In the genomic region with DNA sequence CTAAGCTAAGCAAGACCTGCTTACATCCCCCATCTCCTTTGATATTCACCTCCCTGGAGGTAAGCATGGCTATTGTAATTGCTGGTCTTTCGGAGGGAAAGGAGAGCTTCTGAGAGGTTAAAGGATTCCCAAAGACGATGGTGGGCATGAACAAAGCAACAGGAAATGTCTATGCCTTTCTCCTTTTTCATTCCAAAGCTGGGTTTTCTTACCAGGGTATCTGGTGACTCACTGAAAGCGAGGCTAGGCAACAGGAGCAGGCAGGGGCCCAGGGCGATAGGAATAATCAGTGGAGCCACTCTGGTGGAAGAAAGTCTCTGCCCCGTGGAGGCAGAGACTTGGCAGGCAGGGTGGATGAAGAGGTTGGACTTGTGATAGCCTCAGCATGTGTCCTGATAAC, we compare ENCODE assay signal across 9 mouse cellular contexts. TPM values are rescaled to one million over a fixed set of nuclear protein-coding genes. Genes with fewer than 3 reads are reported as not detected.
A peak's percentile ranks its signal among the peaks of the same experiment; 100 is the strongest.
DNase-seq lines count a peak whose midpoint lies in the region; ATAC-seq and TF ChIP-seq lines count a peak whose summit lies in the region.
"Had no signal": no experiment of that assay in that cellular context is flagged by ENCODE, and none has a peak within 500 bp of the region (broad histone marks: within the 10 kb centered on the region; RNA-seq: fewer than 3 reads in every experiment).

TSS of gene Rerg (minus strand) at position 272 of the 400 bp plus-strand sequence.

- peaks cover 14% of the 10 kb centered on the region for H3K4me1 ChIP-seq in heart, embryonic 13.5 days
- peaks cover 0 to 3% of the 10 kb centered on the region in 2 experiments; a peak in 2 of 4 replicates for H3K4me1 ChIP-seq in ES-E14 (ENCODE audit: control insufficient read depth in 2 of 2, insufficient read depth in 2 of 2, low read length in 2 of 2, poor library complexity in 1 of 2)
- peaks cover 8% of the 10 kb centered on the region for H3K4me1 ChIP-seq in forebrain, embryonic 12.5 days
- H3K4me1 ChIP-seq in liver, embryonic 13.5 days (replicated peaks) = no peaks in the 10 kb centered on the region; the same call in 1 of the 2 replicates

- H3K9ac ChIP-seq in heart, embryonic 13.5 days = peak within 1 kb of the TSS; percentile 80
- H3K9ac ChIP-seq in ES-E14 (ENCODE audit: insufficient read depth, low read depth, low read length, poor library complexity, severe bottlenecking) = peak within 1 kb of the TSS; percentile 82
- H3K9ac ChIP-seq in forebrain, embryonic 12.5 days = peak within 1 kb of the TSS; percentile 52
- H3K9ac ChIP-seq in liver, embryonic 13.5 days = peak within 1 kb of the TSS; percentile 26; the same call in 1 of the 2 replicates

- peak within 1 kb of the TSS; percentile 62 for H3K4me3 ChIP-seq in heart, embryonic 13.5 days
- H3K4me3 ChIP-seq in ES-E14 (ENCODE audit: insufficient read depth in 1 of 2, low read depth in 1 of 2, low read length in 2 of 2, poor library complexity in 1 of 2, severe bottlenecking in 1 of 2) = peak within 1 kb of the TSS; percentile 50 to 70
- peak within 1 kb of the TSS; percentile 51 for H3K4me3 ChIP-seq in forebrain, embryonic 12.5 days (replicated peaks)
- peak within 1 kb of the TSS; percentile 42 for H3K4me3 ChIP-seq in liver, embryonic 13.5 days (replicated peaks)

- 19% methylated on average over 5 of the region's 5 CpGs for WGBS in heart, embryonic 13.5 days
- WGBS in forebrain, embryonic 12.5 days = 11% methylated on average over 5 of the region's 5 CpGs
- 28% methylated on average over 5 of the region's 5 CpGs for WGBS in liver, embryonic 13.5 days (ENCODE audit: insufficient replicate concordance)

- H3K27me3 ChIP-seq in heart, embryonic 13.5 days (replicated peaks) = peaks cover 14% of the 10 kb centered on the region
- H3K27me3 ChIP-seq in forebrain, embryonic 12.5 days = peaks cover 29% of the 10 kb centered on the region
- peaks cover 29% of the 10 kb centered on the region for H3K27me3 ChIP-seq in liver, embryonic 13.5 days

- no peak within 1 kb of the TSS for H3K27ac ChIP-seq in heart, embryonic 13.5 days (replicated peaks)
- H3K27ac ChIP-seq in ES-E14 (ENCODE audit: insufficient read depth, low read depth, low read length, poor library complexity, severe bottlenecking) = peak within 1 kb of the TSS; percentile 76; the same call in 1 of the 2 replicates
- H3K27ac ChIP-seq in forebrain, embryonic 12.5 days = no peak within 1 kb of the TSS
- no peak within 1 kb of the TSS for H3K27ac ChIP-seq in liver, embryonic 13.5 days

- ATAC-seq in heart, embryonic 13.5 days (ENCODE audit: extremely low read depth, insufficient number of reproducible peaks, low FRiP score, low TSS enrichment) = no peak
- no peak for ATAC-seq in forebrain, embryonic 12.5 days (ENCODE audit: low FRiP score)
- ATAC-seq in liver, embryonic 13.5 days (ENCODE audit: low read depth) = no peak

- in situ Hi-C loops in ES-E14 (cut with MboI; ENCODE audit: low sequenced_read_pairs in 2 of 2, unreplicated experiment in 2 of 2) = no loop called here

- no peak for DNase-seq in heart, postnatal 4 days
- DNase-seq in ES-E14 (ENCODE audit: low read depth, low spot score) = peak; percentile 71
- DNase-seq in liver, embryonic 13.5 days = no peak
- no peak for DNase-seq in gastrocnemius, adult 8-10 months (ENCODE audit: low spot score in 2 of 2)
- no peak for DNase-seq in cerebellum, postnatal 25 days
- DNase-seq in right cerebral cortex, postnatal 10 days (ENCODE audit: low spot score in 2 of 2) = no peak

- no peaks in the 10 kb centered on the region for H3K9me3 ChIP-seq in heart, embryonic 13.5 days
- H3K9me3 ChIP-seq in ES-E14 (ENCODE audit: control insufficient read depth, insufficient read depth, low read depth, low read length) = no peaks in the 10 kb centered on the region
- H3K9me3 ChIP-seq in forebrain, embryonic 12.5 days = no peaks in the 10 kb centered on the region
- no peaks in the 10 kb centered on the region for H3K9me3 ChIP-seq in liver, embryonic 13.5 days (replicated peaks)

- peak within 1 kb of the TSS; percentile 87 for H3K4me2 ChIP-seq in heart, embryonic 13.5 days
- peak within 1 kb of the TSS; percentile 84 for H3K4me2 ChIP-seq in forebrain, embryonic 12.5 days
- peak within 1 kb of the TSS; percentile 58 for H3K4me2 ChIP-seq in liver, embryonic 13.5 days

- H3K36me3 ChIP-seq in heart, embryonic 13.5 days = no peaks in the 10 kb centered on the region
- no peaks in the 10 kb centered on the region for H3K36me3 ChIP-seq in ES-E14 (ENCODE audit: control insufficient read depth, insufficient read depth, low read length, poor library complexity, severe bottlenecking)
- no peaks in the 10 kb centered on the region for H3K36me3 ChIP-seq in forebrain, embryonic 12.5 days (replicated peaks)
- H3K36me3 ChIP-seq in liver, embryonic 13.5 days = no peaks in the 10 kb centered on the region
- H3K36me3 ChIP-seq: G1E had no signal

TF ChIP-seq in ES-E14, 5 proteins besides CTCF, POLR2A, EP300 and RAD21:
- TF ChIP-seq ZC3H11A (IDR thresholded peaks at IDR 0.05; ENCODE audit: borderline replicate concordance, low read depth, low read length) (no peak), MAFK (IDR thresholded peaks at IDR 0.05; ENCODE audit: insufficient read depth, low read depth, low read length) (no peak), HCFC1 (IDR thresholded peaks at IDR 0.05; ENCODE audit: borderline replicate concordance, insufficient read depth, low read length) (no peak), ZNF384 (IDR thresholded peaks at IDR 0.05; ENCODE audit: low read depth, low read length) (no peak), CHD2 (IDR thresholded peaks at IDR 0.05; ENCODE audit: low read depth, low read length) (no peak)

RNA-seq across cellular contexts. Expression of gene Rerg, which starts in this region (rescaled TPM):
- polyA plus RNA-seq in heart, embryonic 13.5 days (2015; fragmentation: Nextera tagmentation; extraction: Ambion mirVana) = 4.5 and 5.2 TPM in 2 replicates
- total RNA-seq in heart, postnatal 4 days (2021) = 1 to 10 TPM; 7.0 to 9.1 TPM
- total RNA-seq in ES-E14 (2012; rRNA removed) = 0.48 and 1.1 TPM in 2 replicates
- polyA plus RNA-seq in forebrain, embryonic 12.5 days (2016; fragmentation: Nextera tagmentation; extraction: Ambion mirVana) = 3.9 and 4.2 TPM in 2 replicates
- 2.5 and 3.3 TPM in 2 replicates for polyA plus RNA-seq in liver, embryonic 13.5 days (2015; fragmentation: Nextera tagmentation; extraction: Ambion mirVana)
- total RNA-seq in gastrocnemius, adult 8-10 months (2022) = 1 to 10 TPM in 1 of 4 experiments, under 1 TPM in 3; 0.46 to 1.6 (median 0.76) TPM
- polyA plus RNA-seq: G1E had no signal

Comparison
In these comparisons a context has a peak if more than half of its experiments do, and no peak if none do; other contexts are left out.
1. H3K9ac ChIP-seq: peak in every context shown above with its lines; median percentile 82 in ES-E14; 80 in heart, embryonic 13.5 days; 52 in forebrain, embryonic 12.5 days; 26 in liver, embryonic 13.5 days.